In genomic region chr6:70725639-70726038, GRCm38 (mm10) we compare ENCODE assay signal across 17 mouse cellular contexts.
DNase-seq lines count a peak whose midpoint lies in the region; TF ChIP-seq lines count a peak whose summit lies in the region.
"Had no signal": no experiment of that assay in that cellular context is flagged by ENCODE, and none has a peak within 500 bp of the region (broad histone marks: within the 10 kb centered on the region; RNA-seq: fewer than 3 reads in every experiment).

No protein-coding gene starts in this region.

- H3K27ac ChIP-seq in spleen, adult 2 months (ENCODE audit: insufficient read depth, low read length): peak overlapping the region; percentile 96
- H3K27ac ChIP-seq: embryonic facial prominence, embryonic 13.5 days; forebrain, embryonic 10.5 days; limb, embryonic 12.5 days; neural tube, embryonic 15.5 days had no signal

- H3K27me3 ChIP-seq in spleen, adult 2 months (ENCODE audit: control insufficient read depth, insufficient read depth, low read length): no peaks in the 10 kb centered on the region
- H3K27me3 ChIP-seq: embryonic facial prominence, embryonic 13.5 days; heart, embryonic 12.5 days; limb, embryonic 12.5 days; megakaryocyte, embryonic 14.5 days; neural tube, embryonic 15.5 days had no signal

- H3K4me3 ChIP-seq in spleen, adult 2 months (ENCODE audit: extremely low read depth, insufficient read depth, insufficient read length): peak overlapping the region; percentile 42
- H3K4me3 ChIP-seq: embryonic facial prominence, embryonic 13.5 days; forebrain, embryonic 10.5 days; heart, embryonic 12.5 days; limb, embryonic 12.5 days; megakaryocyte, embryonic 14.5 days; neural tube, embryonic 15.5 days had no signal

- H3K36me3 ChIP-seq in spleen, adult 2 months (ENCODE audit: control insufficient read depth, insufficient read depth, low read length): peaks cover 32% of the 10 kb centered on the region
- H3K36me3 ChIP-seq: embryonic facial prominence, embryonic 13.5 days; forebrain, embryonic 10.5 days; heart, embryonic 12.5 days; limb, embryonic 12.5 days; neural tube, embryonic 15.5 days had no signal

- TF ChIP-seq CTCF in spleen, adult 2 months (IDR thresholded peaks at IDR 0.05; ENCODE audit: extremely low read depth, insufficient read depth, insufficient read length, insufficient replicate concordance): no peak

- DNase-seq in spleen, adult 2 months (ENCODE audit: low read depth in 1 of 2, low spot score in 2 of 2): peak in 1 of 2 experiments; percentile 48
- no peak for DNase-seq in spleen, postnatal 10 days (ENCODE audit: low spot score in 2 of 2)
- DNase-seq in brain, adult 2 months (ENCODE audit: low read depth, low spot score): peak; percentile 68
- DNase-seq in cerebellum, postnatal 14 days: peak; percentile 71 to 80
- peak; percentile 39 for DNase-seq in skeletal muscle tissue, adult 2 months (ENCODE audit: low read depth, low spot score)
- no peak for DNase-seq in right cerebral cortex, postnatal 36 days (ENCODE audit: low spot score in 2 of 2)
- DNase-seq in heart, adult 8-10 months (ENCODE audit: low spot score): no peak
- no peak for DNase-seq in testis, postnatal 10 days (ENCODE audit: low spot score)
- DNase-seq: adrenal gland, postnatal 36 days; kidney, postnatal 25 days; right cerebral cortex, adult 18-20 months had no signal

- 16% methylated on average over 2 of the region's 2 CpGs for WGBS in spleen, adult 2 months

- TF ChIP-seq POLR2A in spleen, adult 2 months (IDR thresholded peaks at IDR 0.05; ENCODE audit: low read depth, low read length): no peak; the same call in 1 of the 2 replicates

- H3K4me1 ChIP-seq in spleen, adult 2 months (ENCODE audit: control insufficient read depth, insufficient read depth, insufficient read length): peaks cover 4% of the 10 kb centered on the region; the same call in 1 of the 2 replicates
- H3K4me1 ChIP-seq: embryonic facial prominence, embryonic 13.5 days; forebrain, embryonic 10.5 days; heart, embryonic 12.5 days; limb, embryonic 12.5 days; neural tube, embryonic 15.5 days had no signal

Comparison
In these comparisons a context has a peak if more than half of its experiments do, and no peak if none do; other contexts are left out.
1. DNase-seq: peak in brain, adult 2 months (single experiment), cerebellum, postnatal 14 days (2 of 2) and skeletal muscle tissue, adult 2 months (single experiment); none in spleen, postnatal 10 days (0 of 2), right cerebral cortex, postnatal 36 days (0 of 2), heart, adult 8-10 months (single experiment) and testis, postnatal 10 days (single experiment).